Mouse (Mus musculus): Measurements from ENCODE around the gene Senp7.

DNA sequence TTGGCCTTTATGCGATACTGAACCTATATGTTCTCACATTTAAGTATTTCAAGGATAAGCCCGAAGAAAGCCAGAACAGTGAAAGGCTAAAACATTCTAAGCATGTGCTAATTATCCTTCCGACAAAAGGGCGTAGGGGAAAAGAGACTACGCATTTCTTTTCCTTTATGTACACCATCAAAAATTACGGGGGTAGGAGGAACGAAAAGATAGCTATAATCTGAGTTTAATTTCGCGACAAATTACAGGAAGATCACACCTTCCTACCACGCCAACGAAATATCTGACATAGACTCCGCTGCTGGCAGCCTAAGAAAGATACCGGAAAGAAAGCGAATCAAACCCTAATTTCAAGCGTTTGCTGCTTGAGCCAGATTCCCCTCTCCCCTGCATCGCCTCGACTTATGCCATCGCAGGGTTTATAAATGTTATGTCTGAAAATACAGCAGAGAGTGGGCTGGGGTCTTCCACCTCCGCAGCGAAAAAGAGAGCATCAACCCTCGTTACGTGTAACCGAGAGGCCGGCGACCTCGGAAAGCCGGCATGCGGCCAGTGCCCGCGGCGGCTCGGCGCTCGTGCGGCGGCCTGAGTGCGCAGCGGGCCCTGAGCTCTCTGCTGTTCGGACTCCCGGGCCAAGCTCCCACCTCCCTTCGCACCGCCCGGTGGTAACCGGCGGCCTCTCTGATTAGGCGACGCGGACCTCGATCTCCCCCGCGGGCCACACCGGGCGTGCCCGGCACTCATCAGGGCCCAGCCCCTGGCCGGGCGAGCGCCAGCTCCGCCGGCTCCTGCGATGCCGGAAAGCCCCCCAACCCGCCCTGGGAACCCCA lies 19.2 kb upstream of the Senp7 start:
- no peak for TF ChIP-seq GATA1 (IDR thresholded peaks at IDR 0.05; ENCODE audit: borderline replicate concordance, low read length)
- no peak for TF ChIP-seq FLI1 (IDR thresholded peaks at IDR 0.05; ENCODE audit: low read length)

Measured in megakaryocyte, embryonic 14.5 days (primary cell).